Mouse (Mus musculus): ENCODE data around the gene Scn8a.

DNA sequence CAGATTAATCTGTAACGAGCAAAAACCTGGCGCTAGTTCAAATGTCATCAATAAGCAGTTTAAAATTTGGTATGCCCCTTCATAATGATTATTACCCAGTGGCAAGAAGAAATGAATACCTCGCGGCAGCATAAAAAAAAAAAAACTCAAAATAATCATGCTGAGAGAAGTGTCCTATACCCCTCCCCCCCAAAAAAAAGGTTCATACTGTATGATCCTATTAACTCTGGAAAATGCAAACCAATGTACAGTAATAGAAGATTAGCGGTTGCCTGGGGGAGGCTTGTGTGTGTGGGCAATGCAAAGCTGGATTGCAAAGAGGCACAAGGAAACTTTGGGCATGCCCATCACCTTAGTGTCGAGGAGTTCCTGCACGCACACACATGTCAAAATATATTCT, at the start of gene Scn8a:
- TF ChIP-seq POLR2A (IDR thresholded peaks at IDR 0.05; ENCODE audit: borderline replicate concordance, low read depth, low read length) (no peak), CTCF (IDR thresholded peaks at IDR 0.05; ENCODE audit: low read depth, low read length) (no peak)
